ENCODE assay signal across 11 mouse cellular contexts in genomic region chr3:129202871-129203740, GRCm38 (mm10). TPM values are rescaled to one million over a fixed set of nuclear protein-coding genes. Genes with fewer than 3 reads are reported as not detected.
DNase-seq lines count a peak whose midpoint lies in the region; ATAC-seq and TF ChIP-seq lines count a peak whose summit lies in the region.
"Had no signal": no experiment of that assay in that cellular context is flagged by ENCODE, and none has a peak within 500 bp of the region (broad histone marks: within the 10 kb centered on the region; RNA-seq: fewer than 3 reads in every experiment).

No protein-coding gene starts in this region.

- peak; percentile 6 for DNase-seq in adrenal gland, postnatal 10 days
- no peak for DNase-seq in adrenal gland, postnatal 25 days
- DNase-seq in liver, embryonic 11.5 days (ENCODE audit: low spot score), result peak; percentile 38
- DNase-seq in liver, postnatal 0 days, result no peak
- no peak for DNase-seq in stomach, postnatal 0 days (ENCODE audit: low spot score)
- DNase-seq in layer of hippocampus, adult 11-12 months (ENCODE audit: low spot score), result no peak
- DNase-seq: cerebellum, postnatal 36 days; liver, embryonic 13.5 days had no signal

- no peaks in the 10 kb centered on the region for H3K4me1 ChIP-seq in liver, embryonic 11.5 days (replicated peaks; ENCODE audit: control insufficient read depth, insufficient read depth, low read length)
- 0 out of 2 replicates have a peak, but pooled peaks cover 6% of the 10 kb centered on the region for H3K4me1 ChIP-seq in liver, postnatal 0 days (ENCODE audit: insufficient read depth)
- H3K4me1 ChIP-seq in limb, embryonic 12.5 days (replicated peaks), result peaks cover 36% of the 10 kb centered on the region
- 0 out of 2 replicates have a peak, but pooled peaks cover 3% of the 10 kb centered on the region for H3K4me1 ChIP-seq in stomach, postnatal 0 days (replicated peaks; ENCODE audit: control insufficient read depth, insufficient read depth)
- H3K4me1 ChIP-seq: liver, embryonic 13.5 days had no signal

- H3K4me2 ChIP-seq in liver, embryonic 11.5 days, result peak overlapping the region; percentile 37
- H3K4me2 ChIP-seq in liver, postnatal 0 days (ENCODE audit: low read depth, low read length), result no peak overlapping the region
- peak overlapping the region; percentile 76 for H3K4me2 ChIP-seq in limb, embryonic 12.5 days
- peak overlapping the region; percentile 72 for H3K4me2 ChIP-seq in stomach, postnatal 0 days (replicated peaks; ENCODE audit: low read depth)

- no peak for TF ChIP-seq CTCF in liver, postnatal 0 days (IDR thresholded peaks at IDR 0.05; ENCODE audit: low read depth)
- no peak for TF ChIP-seq CTCF in stomach, postnatal 0 days (IDR thresholded peaks at IDR 0.05; ENCODE audit: low read depth)

- H3K9ac ChIP-seq in liver, embryonic 11.5 days (ENCODE audit: low read depth, low read length), result no peak overlapping the region
- no peak overlapping the region for H3K9ac ChIP-seq in liver, postnatal 0 days (replicated peaks)
- peak overlapping the region; percentile 47; the same call in 1 of the 2 replicates for H3K9ac ChIP-seq in limb, embryonic 12.5 days (replicated peaks)
- H3K9ac ChIP-seq in stomach, postnatal 0 days (ENCODE audit: low read length), result no peak overlapping the region
- H3K9ac ChIP-seq: hindbrain, embryonic 15.5 days; liver, embryonic 13.5 days had no signal

- peaks cover 94% of the 10 kb centered on the region for H3K27me3 ChIP-seq in liver, embryonic 11.5 days (replicated peaks; ENCODE audit: control insufficient read depth, insufficient read depth, low read length)
- H3K27me3 ChIP-seq in liver, postnatal 0 days (ENCODE audit: insufficient read depth, low read length), result peaks cover 93% of the 10 kb centered on the region
- peaks cover 92% of the 10 kb centered on the region for H3K27me3 ChIP-seq in limb, embryonic 12.5 days
- peaks cover 21% of the 10 kb centered on the region; the same call in 1 of the 2 replicates for H3K27me3 ChIP-seq in stomach, postnatal 0 days (ENCODE audit: control insufficient read depth, insufficient read depth, low read length)

- TF ChIP-seq EP300 in liver, postnatal 0 days (IDR thresholded peaks at IDR 0.05; ENCODE audit: low read depth), result no peak
- no peak for TF ChIP-seq EP300 in stomach, postnatal 0 days (optimal IDR thresholded peaks at IDR 0.05)

- H3K36me3 ChIP-seq in liver, embryonic 11.5 days (ENCODE audit: control insufficient read depth, insufficient read depth, low read length), result no peaks in the 10 kb centered on the region
- no peaks in the 10 kb centered on the region for H3K36me3 ChIP-seq in liver, postnatal 0 days (replicated peaks; ENCODE audit: insufficient read depth, low read length)
- H3K36me3 ChIP-seq in limb, embryonic 12.5 days, result no peaks in the 10 kb centered on the region
- no peaks in the 10 kb centered on the region for H3K36me3 ChIP-seq in stomach, postnatal 0 days (ENCODE audit: control insufficient read depth, insufficient read depth, low read length)
- H3K36me3 ChIP-seq: hindbrain, embryonic 15.5 days; liver, embryonic 13.5 days had no signal

- H3K27ac ChIP-seq in liver, embryonic 11.5 days (ENCODE audit: low read depth, low read length), result no peak overlapping the region
- no peak overlapping the region for H3K27ac ChIP-seq in liver, postnatal 0 days (ENCODE audit: low read depth)
- 0 out of 2 replicates have a peak overlapping the region, but pooled peaks have one; percentile 23 for H3K27ac ChIP-seq in limb, embryonic 12.5 days
- H3K27ac ChIP-seq in stomach, postnatal 0 days (replicated peaks), result no peak overlapping the region
- H3K27ac ChIP-seq: hindbrain, embryonic 15.5 days; liver, embryonic 13.5 days had no signal

- 2% methylated on average over 35 of the region's 36 CpGs for WGBS in liver, embryonic 11.5 days
- 4% methylated on average over 36 of the region's 36 CpGs for WGBS in liver, postnatal 0 days (ENCODE audit: insufficient replicate concordance)
- WGBS in limb, embryonic 12.5 days, result 1% methylated on average over 36 of the region's 36 CpGs
- 18% methylated on average over 36 of the region's 36 CpGs for WGBS in stomach, postnatal 0 days

- H3K4me3 ChIP-seq in liver, embryonic 11.5 days (ENCODE audit: low read depth, low read length), result peak overlapping the region; percentile 11; the same call in 1 of the 2 replicates
- no peak overlapping the region for H3K4me3 ChIP-seq in liver, postnatal 0 days (ENCODE audit: low read depth, low read length)
- H3K4me3 ChIP-seq in limb, embryonic 12.5 days (replicated peaks), result peak overlapping the region; percentile 40
- H3K4me3 ChIP-seq in stomach, postnatal 0 days (ENCODE audit: low read depth, low read length), result peak overlapping the region; percentile 16
- H3K4me3 ChIP-seq: liver, embryonic 13.5 days had no signal

- no peak for ATAC-seq in liver, embryonic 11.5 days (replicated peaks; ENCODE audit: low FRiP score)
- ATAC-seq in liver, postnatal 0 days, result no peak
- no peak for ATAC-seq in limb, embryonic 12.5 days (ENCODE audit: insufficient number of reproducible peaks, insufficient read depth, low FRiP score, low TSS enrichment, low read depth)
- ATAC-seq in stomach, postnatal 0 days (ENCODE audit: low FRiP score, low TSS enrichment), result no peak
- no peak for ATAC-seq in activated CD4-positive, CD25-positive, alpha-beta regulatory T cell, adult 4 months

- no peaks in the 10 kb centered on the region for H3K9me3 ChIP-seq in liver, embryonic 11.5 days (ENCODE audit: control insufficient read depth, low read length)
- no peaks in the 10 kb centered on the region for H3K9me3 ChIP-seq in liver, postnatal 0 days (ENCODE audit: low read length)
- no peaks in the 10 kb centered on the region for H3K9me3 ChIP-seq in limb, embryonic 12.5 days
- no peaks in the 10 kb centered on the region for H3K9me3 ChIP-seq in stomach, postnatal 0 days (ENCODE audit: control insufficient read depth, low read length)
- H3K9me3 ChIP-seq: hindbrain, embryonic 15.5 days; liver, embryonic 13.5 days had no signal

RNA-seq across cellular contexts. Expression of gene Pitx2, which starts 3.4 kb away (rescaled TPM):
- under 1 TPM; 0.72 to 0.79 TPM for total RNA-seq in adrenal gland, postnatal 10 days (2021)
- 0.21 and 0.71 TPM in 2 replicates for total RNA-seq in adrenal gland, postnatal 25 days (2021)
- polyA plus RNA-seq in liver, embryonic 11.5 days (2014; fragmentation: Nextera tagmentation; extraction: Ambion mirVana), result 17.7 and 23.1 TPM in 2 replicates
- polyA plus RNA-seq in liver, postnatal 0 days (2015; fragmentation: Nextera tagmentation; extraction: Ambion mirVana), result 0.20 and 0.33 TPM in 2 replicates
- 34.8 and 35.6 TPM in 2 replicates for polyA plus RNA-seq in limb, embryonic 12.5 days (2016; fragmentation: Nextera tagmentation; extraction: Ambion mirVana)
- polyA plus RNA-seq in stomach, postnatal 0 days (2015; fragmentation: Nextera tagmentation; extraction: Ambion mirVana), result 9.7 and 10.8 TPM in 2 replicates
- not detected for polyA plus RNA-seq in activated CD4-positive, CD25-positive, alpha-beta regulatory T cell, adult 4 months (2017; shearing (Covaris generic))

Comparison
In these comparisons a context has a peak if more than half of its experiments do, and no peak if none do; other contexts are left out.
1. DNase-seq: peak in adrenal gland, postnatal 10 days (single experiment) and liver, embryonic 11.5 days (single experiment); none in adrenal gland, postnatal 25 days (single experiment), liver, postnatal 0 days (single experiment), stomach, postnatal 0 days (single experiment) and layer of hippocampus, adult 11-12 months (single experiment).